Mouse (Mus musculus) liver, embryonic 14.5 days (tissue): ENCODE results near the gene Tmed5. TPM values are rescaled to one million over a fixed set of nuclear protein-coding genes. Genes with fewer than 3 reads are reported as not detected.
A peak's percentile ranks its signal among the peaks of the same experiment; 100 is the strongest.

Experiments used
- ATAC-seq: fragments of 200-750 bp; cut with Nextera tagmentation; 2 replicates; pipeline ENCODE4 v1.8.0; 2017; ENCODE audit warnings: moderate number of reproducible peaks, mild to moderate bottlenecking, moderate library complexity; ENCODE audit not compliant: insufficient read depth
- DNase-seq, 3 experiments: peaks; one replicate each; pipeline ENCODE4 v3.0.0-alpha.2; 2012 to 2013; ENCODE audit warnings: low read depth in 3 of 3, low spot score in 3 of 3
- H3K27ac ChIP-seq: fragments of 300-500 bp; sonication (generic); 2 replicates; pipeline ENCODE4 v1.5.1; 2014; ENCODE audit warnings: moderate library complexity, mild to moderate bottlenecking, control low read depth, inconsistent platforms
- H3K27me3 ChIP-seq: fragments of 300-500 bp; sonication (generic); 2 replicates; pipeline ENCODE4 v1.6.1; 2014; ENCODE audit warnings: mild to moderate bottlenecking, low read length, moderate library complexity; ENCODE audit not compliant: control insufficient read depth, insufficient read depth
- H3K36me3 ChIP-seq: fragments of 300-500 bp; sonication (generic); replicated peaks from 2 replicates; pipeline ENCODE4 v1.6.1; 2014; ENCODE audit warnings: low read depth; ENCODE audit not compliant: control insufficient read depth, insufficient read depth
- H3K4me1 ChIP-seq, 2 experiments: fragments of 200-500 bp in 1 of 2; fragments of 300-500 bp in 1 of 2; sonication (generic) in 1 of 2; replicated peaks; 2 replicates each; pipeline ENCODE4 v1.6.1; 2012 to 2014; ENCODE audit warnings: antibody characterized with exemption in 1 of 2, inconsistent platforms in 1 of 2, low read length in 1 of 2; ENCODE audit not compliant: control insufficient read depth in 2 of 2, insufficient read depth in 2 of 2
- H3K4me2 ChIP-seq: fragments of 300-500 bp; sonication (generic); 2 replicates; pipeline ENCODE4 v1.6.1; 2014; ENCODE audit warnings: low read depth, mild to moderate bottlenecking, control low read depth, moderate library complexity
- H3K4me3 ChIP-seq, 2 experiments: fragments of 200-500 bp in 1 of 2; fragments of 300-500 bp in 1 of 2; sonication (generic) in 1 of 2; 2 replicates each; pipeline ENCODE4 v1.5.1; 2012 to 2014; ENCODE audit warnings: low read depth in 2 of 2, low read length in 2 of 2, mild to moderate bottlenecking in 2 of 2, control low read depth in 1 of 2, inconsistent platforms in 1 of 2, moderate library complexity in 1 of 2; ENCODE audit not compliant: insufficient read depth in 1 of 2
- H3K9ac ChIP-seq: fragments of 300-500 bp; sonication (generic); replicated peaks from 2 replicates; pipeline ENCODE4 v1.6.1; 2014; ENCODE audit warnings: mild to moderate bottlenecking, control low read depth, moderate library complexity
- H3K9me3 ChIP-seq: fragments of 300-500 bp; sonication (generic); 2 replicates; pipeline ENCODE4 v1.6.1; 2016; ENCODE audit warnings: low read length, mixed read lengths; ENCODE audit not compliant: control insufficient read depth
- CTCF ChIP-seq: IDR thresholded peaks from 2 replicates; pipeline ENCODE4 v1.5.1; 2016; ENCODE audit warnings: antibody characterized with exemption, low read depth, control low read depth
- EP300 ChIP-seq: IDR thresholded peaks from 2 replicates; pipeline ENCODE4 v1.6.1; 2016; ENCODE audit warnings: antibody characterized with exemption, low read depth
- WGBS: fragments of 180-500 bp; shearing (Covaris S2); extraction: QIAGEN DNeasy Blood & Tissue Kit; methylation state at CpG from one replicate; pipeline ENCODE4 v1.1.7; 2014; ENCODE audit not compliant: insufficient replicate concordance; 5-methylcytosine and 5-hydroxymethylcytosine counted together
- polyA plus RNA-seq, 2 experiments: library from polyadenylated mRNA; depleted of rRNA in 1 of 2; stranded (reverse) in 1 of 2; unstranded in 1 of 2; fragments of >200 nt; fragmentation: Nextera tagmentation in 1 of 2; extraction: Ambion mirVana in 1 of 2; gene quantifications; 2 replicates each; pipeline versions ENCODE4 v1.2.1 to v1.2.3; 2012 to 2014

Gene Tmed5
- polyA plus RNA-seq, 2 experiments: 8.3 to 15.8 TPM

- Histone ChIP-seq H3K27me3 (no peaks in the 10 kb centered on the region), H3K4me2 (no peak overlapping the region), H3K4me1 (peaks cover 0 to 5% of the 10 kb centered on the region in 2 experiments; a peak in 2 of 4 replicates), H3K27ac (no peak overlapping the region), H3K36me3 (peaks cover 7% of the 10 kb centered on the region; the same call in 1 of the 2 replicates), H3K9ac (no peak overlapping the region), H3K9me3 (no peaks in the 10 kb centered on the region), H3K4me3 (no peak overlapping the region)
- WGBS: 72% methylated on average over 6 of the region's 6 CpGs
- ATAC-seq: no peak
- TF ChIP-seq CTCF: no peak
- no peak for TF ChIP-seq EP300
- DNase-seq: no peak
Observed at GRCm38 (mm10) chr5:108076833-108077540, 55.4 kb downstream of the Tmed5 start.

GRCm38 (mm10) chr5:108076241-108076640 is 56.2 kb downstream of the Tmed5 start:
- Histone ChIP-seq H3K9ac (no peak overlapping the region), H3K36me3 (peaks cover 5% of the 10 kb centered on the region), H3K4me3 (no peak overlapping the region), H3K4me2 (no peak overlapping the region), H3K27ac (no peak overlapping the region), H3K27me3 (no peaks in the 10 kb centered on the region), H3K4me1 (peaks cover 0 to 5% of the 10 kb centered on the region in 2 experiments; a peak in 2 of 4 replicates), H3K9me3 (no peaks in the 10 kb centered on the region)
- TF ChIP-seq CTCF (no peak), EP300 (no peak)
- no peak for ATAC-seq
- no peak for DNase-seq

- WGBS: 83% methylated on average over 1 of the region's 1 CpGs
- Histone ChIP-seq H3K4me1 (no peaks in the 10 kb centered on the region), H3K9me3 (no peaks in the 10 kb centered on the region), H3K9ac (no peak overlapping the region), H3K27ac (no peak overlapping the region), H3K4me3 (no peak overlapping the region), H3K36me3 (peaks cover 9% of the 10 kb centered on the region), H3K27me3 (no peaks in the 10 kb centered on the region), H3K4me2 (no peak overlapping the region)
- no peak for TF ChIP-seq CTCF
- no peak for TF ChIP-seq EP300
- ATAC-seq: no peak
- no peak for DNase-seq
Observed at GRCm38 (mm10) chr5:108072301-108072700, 60.1 kb downstream of the Tmed5 start.

GRCm38 (mm10) chr5:108065465-108066411 is 66.7 kb downstream of the Tmed5 start, which contains the start of gene Mtf2:
TSS of gene Mtf2 (plus strand) at chr5:108065674.
- Histone ChIP-seq H3K4me1 (peaks cover 0 to 5% of the 10 kb centered on the region in 2 experiments; a peak in 1 of 4 replicates), H3K4me3 (peak within 1 kb of the TSS; percentile 86 to 96), H3K9me3 (no peaks in the 10 kb centered on the region), H3K27me3 (no peaks in the 10 kb centered on the region), H3K9ac (peak within 1 kb of the TSS; percentile 97), H3K27ac (peak within 1 kb of the TSS; percentile 74), H3K4me2 (peak within 1 kb of the TSS; percentile 93), H3K36me3 (no peaks in the 10 kb centered on the region; the same call in 1 of the 2 replicates)
- peak; percentile 34; the same call in 1 of the 2 replicates for TF ChIP-seq CTCF
- no peak; the same call in 1 of the 2 replicates for TF ChIP-seq EP300
- DNase-seq: peak; percentile 90 to 94 (median 91)
- WGBS: under 1% methylated on average over 59 of the region's 59 CpGs
- ATAC-seq: peak; percentile 98

GRCm38 (mm10) chr5:108060413-108060812 is 72.0 kb downstream of the Tmed5 start:
- DNase-seq (no peak), ATAC-seq (no peak)
- Histone ChIP-seq H3K4me1 (no peaks in the 10 kb centered on the region), H3K27me3 (no peaks in the 10 kb centered on the region), H3K9me3 (no peaks in the 10 kb centered on the region), H3K4me2 (no peak overlapping the region), H3K4me3 (no peak overlapping the region), H3K36me3 (no peaks in the 10 kb centered on the region), H3K9ac (no peak overlapping the region), H3K27ac (no peak overlapping the region)
- WGBS: 83% methylated on average over 9 of the region's 9 CpGs
- TF ChIP-seq EP300: no peak

Other genes with a start within 250 kb of the Tmed5 start
- gene Rpl5, start 232.1 kb downstream of the Tmed5 start, polyA plus RNA-seq (2012; rRNA removed): 62.8 and 96.9 TPM in 2 replicates
- 27.6 and 29.1 TPM in 2 replicates for gene Rpl5, start 232.1 kb downstream of the Tmed5 start, polyA plus RNA-seq (2014; fragmentation: Nextera tagmentation; extraction: Ambion mirVana)
- 0.88 and 1.8 TPM in 2 replicates for gene Fam69a, start 145.5 kb downstream of the Tmed5 start, polyA plus RNA-seq (2012; rRNA removed)
- gene Fam69a, start 145.5 kb downstream of the Tmed5 start, polyA plus RNA-seq (2014; fragmentation: Nextera tagmentation; extraction: Ambion mirVana): 8.0 TPM in 2 replicates
- 7.4 and 14.6 TPM in 2 replicates for gene Mtf2, start 66.9 kb downstream of the Tmed5 start, polyA plus RNA-seq (2012; rRNA removed)
- gene Mtf2, start 66.9 kb downstream of the Tmed5 start, polyA plus RNA-seq (2014; fragmentation: Nextera tagmentation; extraction: Ambion mirVana): 32.2 and 38.6 TPM in 2 replicates
- 0.44 and 1.3 TPM in 2 replicates for gene Ccdc18, start 255 bp upstream of the Tmed5 start, polyA plus RNA-seq (2012; rRNA removed)
- 4.8 and 4.9 TPM in 2 replicates for gene Ccdc18, start 255 bp upstream of the Tmed5 start, polyA plus RNA-seq (2014; fragmentation: Nextera tagmentation; extraction: Ambion mirVana)
- gene Dr1, start 136.3 kb upstream of the Tmed5 start, polyA plus RNA-seq (2012; rRNA removed): 13.6 and 17.3 TPM in 2 replicates
- 25.3 and 28.1 TPM in 2 replicates for gene Dr1, start 136.3 kb upstream of the Tmed5 start, polyA plus RNA-seq (2014; fragmentation: Nextera tagmentation; extraction: Ambion mirVana)
- gene Pigg, start 180.0 kb upstream of the Tmed5 start, polyA plus RNA-seq (2012; rRNA removed): 2.3 and 2.6 TPM in 2 replicates
- gene Pigg, start 180.0 kb upstream of the Tmed5 start, polyA plus RNA-seq (2014; fragmentation: Nextera tagmentation; extraction: Ambion mirVana): 1.1 and 1.2 TPM in 2 replicates
- 0.19 and 0.20 TPM in 2 replicates for gene Gm42517, start 235.3 kb upstream of the Tmed5 start, polyA plus RNA-seq (2012; rRNA removed)
- gene Gm42517, start 235.3 kb upstream of the Tmed5 start, polyA plus RNA-seq (2014; fragmentation: Nextera tagmentation; extraction: Ambion mirVana): 0.10 TPM in 1 of 2 replicates, not detected in the other